Mouse (Mus musculus) liver, adult 2 months (tissue): Measurements from ENCODE around the gene Ubap2.

Experiments used
- CTCF ChIP-seq: fragments of 200-500 bp; IDR thresholded peaks from 2 replicates; pipeline ENCODE4 v1.5.1; 2011; ENCODE audit warnings: low read depth, low read length, control low read depth
- POLR2A ChIP-seq: fragments of 200-500 bp; IDR thresholded peaks from 2 replicates; pipeline ENCODE4 v1.6.1; 2011; ENCODE audit warnings: low read length, control low read depth; ENCODE audit not compliant: insufficient read depth; ENCODE audit errors: extremely low read depth

DNA sequence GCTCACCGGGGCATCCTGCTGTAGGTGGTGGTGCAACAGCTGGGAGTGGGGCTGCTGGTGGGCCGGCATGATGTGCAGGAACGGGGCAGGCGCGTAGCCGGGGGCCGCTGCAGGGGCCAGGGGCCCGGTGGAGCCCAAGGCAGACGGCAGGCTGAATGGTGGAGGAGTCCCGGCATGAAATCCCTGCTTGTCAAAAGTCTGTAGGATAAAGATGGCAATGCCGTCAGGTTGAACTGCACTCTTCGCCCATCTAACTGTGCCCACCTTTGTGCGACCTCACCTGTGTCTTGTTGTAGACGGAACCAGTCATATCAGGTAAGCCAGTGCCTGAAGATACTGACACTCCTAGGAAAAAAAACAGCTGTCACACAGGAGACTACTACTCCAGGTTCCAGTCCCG, 79.6 kb downstream of the Ubap2 start:
- no peak for TF ChIP-seq CTCF
- TF ChIP-seq POLR2A, result no peak
